Mouse (Mus musculus): Measurements from ENCODE around the gene Rbpjl. TPM values are rescaled to one million over a fixed set of nuclear protein-coding genes. Genes with fewer than 3 reads are reported as not detected.
A peak's percentile ranks its signal among the peaks of the same experiment; 100 is the strongest.

Rbpjl gene
- polyA plus RNA-seq, 1 experiment from 2014 or later = 16.8 TPM

- no peaks in the 10 kb centered on the region for H3K36me3 ChIP-seq (ENCODE audit: control insufficient read depth, insufficient read depth, low read length)
- peak overlapping the region; percentile 50; the same call in 1 of the 2 replicates for H3K27ac ChIP-seq (ENCODE audit: low read length)
- 31% methylated on average over 8 of the region's 8 CpGs for WGBS
- no peak overlapping the region for H3K4me3 ChIP-seq (ENCODE audit: low read length)
- no peak for ATAC-seq (ENCODE audit: low read depth)
- no peaks in the 10 kb centered on the region for H3K27me3 ChIP-seq (ENCODE audit: control insufficient read depth, insufficient read depth, low read depth, low read length)
- H3K4me2 ChIP-seq (ENCODE audit: low read depth, low read length) = peak overlapping the region; percentile 33
- no peak overlapping the region for H3K9ac ChIP-seq (ENCODE audit: low read length)
- no peaks in the 10 kb centered on the region for H3K9me3 ChIP-seq (ENCODE audit: control insufficient read depth, low read length)
- peaks cover 56% of the 10 kb centered on the region for H3K4me1 ChIP-seq (replicated peaks; ENCODE audit: control insufficient read depth, insufficient read depth, low read length)
Measured at GRCm38 (mm10) chr2:164438257-164438656, 35.3 kb downstream of the Rbpjl start.

GRCm38 (mm10) chr2:164439001-164439421 is 36.1 kb downstream of the Rbpjl start:
- Histone ChIP-seq H3K4me2 (ENCODE audit: low read depth, low read length) (peak overlapping the region; percentile 33), H3K36me3 (ENCODE audit: control insufficient read depth, insufficient read depth, low read length) (no peaks in the 10 kb centered on the region), H3K9ac (ENCODE audit: low read length) (peak overlapping the region; percentile 24; the same call in 1 of the 2 replicates), H3K4me1 (replicated peaks; ENCODE audit: control insufficient read depth, insufficient read depth, low read length) (peaks cover 55% of the 10 kb centered on the region), H3K27me3 (ENCODE audit: control insufficient read depth, insufficient read depth, low read depth, low read length) (no peaks in the 10 kb centered on the region), H3K9me3 (ENCODE audit: control insufficient read depth, low read length) (no peaks in the 10 kb centered on the region), H3K4me3 (ENCODE audit: low read length) (no peak overlapping the region), H3K27ac (ENCODE audit: low read length) (peak overlapping the region; percentile 50)
- 37% methylated on average over 3 of the region's 3 CpGs for WGBS
- ATAC-seq (ENCODE audit: low read depth) = no peak

DNA sequence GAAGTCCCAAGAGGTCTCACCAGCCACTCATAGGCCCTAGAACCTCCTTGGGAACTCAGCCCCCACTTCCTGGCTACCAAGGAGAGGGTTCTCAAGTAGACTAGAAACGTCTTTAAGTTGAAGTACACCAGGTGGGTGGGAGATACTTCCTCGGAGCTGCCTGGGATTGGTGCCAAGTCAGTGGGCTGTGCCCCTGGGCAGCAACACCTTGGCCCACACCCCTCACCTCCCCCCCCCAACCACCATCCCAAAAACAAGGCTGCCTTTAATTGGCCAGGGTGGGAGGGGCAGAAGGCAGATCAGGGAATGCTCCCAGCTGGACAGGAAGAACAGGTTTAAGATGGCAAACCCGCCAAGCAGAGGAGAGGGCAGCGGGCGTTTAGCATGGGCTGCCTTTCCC is 37.4 kb downstream of the Rbpjl start:
- peak; percentile 63 for ATAC-seq (ENCODE audit: low read depth)
- H3K4me2 ChIP-seq (ENCODE audit: low read depth, low read length) = peak overlapping the region; percentile 66
- peaks cover 47% of the 10 kb centered on the region for H3K4me1 ChIP-seq (replicated peaks; ENCODE audit: control insufficient read depth, insufficient read depth, low read length)
- no peaks in the 10 kb centered on the region for H3K27me3 ChIP-seq (ENCODE audit: control insufficient read depth, insufficient read depth, low read depth, low read length)
- H3K36me3 ChIP-seq (ENCODE audit: control insufficient read depth, insufficient read depth, low read length) = no peaks in the 10 kb centered on the region
- peak overlapping the region; percentile 77 for H3K4me3 ChIP-seq (ENCODE audit: low read length)
- H3K9ac ChIP-seq (ENCODE audit: low read length) = no peak overlapping the region
- no peaks in the 10 kb centered on the region for H3K9me3 ChIP-seq (ENCODE audit: control insufficient read depth, low read length)
- H3K27ac ChIP-seq (ENCODE audit: low read length) = peak overlapping the region; percentile 73
- 54% methylated on average over 5 of the region's 5 CpGs for WGBS

GRCm38 (mm10) chr2:164441155-164441554 is 38.2 kb downstream of the Rbpjl start:
- WGBS = 38% methylated on average over 8 of the region's 8 CpGs
- H3K4me1 ChIP-seq (replicated peaks; ENCODE audit: control insufficient read depth, insufficient read depth, low read length) = peaks cover 38% of the 10 kb centered on the region
- no peaks in the 10 kb centered on the region for H3K36me3 ChIP-seq (ENCODE audit: control insufficient read depth, insufficient read depth, low read length)
- peak overlapping the region; percentile 92 for H3K9ac ChIP-seq (ENCODE audit: low read length)
- H3K9me3 ChIP-seq (ENCODE audit: control insufficient read depth, low read length) = no peaks in the 10 kb centered on the region
- H3K27ac ChIP-seq (ENCODE audit: low read length) = peak overlapping the region; percentile 73
- peak overlapping the region; percentile 66 for H3K4me2 ChIP-seq (ENCODE audit: low read depth, low read length)
- H3K4me3 ChIP-seq (ENCODE audit: low read length) = peak overlapping the region; percentile 77
- H3K27me3 ChIP-seq (ENCODE audit: control insufficient read depth, insufficient read depth, low read depth, low read length) = no peaks in the 10 kb centered on the region
- ATAC-seq (ENCODE audit: low read depth) = no peak

DNA sequence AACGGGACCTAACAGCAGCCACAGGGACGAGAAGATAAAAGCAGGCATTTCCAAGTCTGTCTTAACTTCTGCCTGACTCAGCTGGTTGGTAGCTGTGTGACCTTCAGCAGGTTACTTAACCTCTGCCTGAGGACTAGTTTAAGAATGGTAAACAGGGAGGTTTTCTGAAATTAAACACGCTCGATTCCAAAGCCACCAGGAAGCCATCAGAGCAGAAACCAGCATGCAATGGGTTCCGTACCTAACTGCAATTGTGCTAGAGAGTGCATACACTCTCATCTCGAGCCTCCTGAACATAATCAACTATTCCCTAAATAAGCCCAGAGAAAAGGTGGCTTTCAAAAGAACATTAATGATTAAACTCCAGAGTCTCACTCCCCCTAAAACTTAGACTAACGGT is 38.8 kb downstream of the Rbpjl start:
- Histone ChIP-seq H3K9me3 (ENCODE audit: control insufficient read depth, low read length) (no peaks in the 10 kb centered on the region), H3K36me3 (ENCODE audit: control insufficient read depth, insufficient read depth, low read length) (no peaks in the 10 kb centered on the region), H3K9ac (ENCODE audit: low read length) (peak overlapping the region; percentile 92), H3K4me3 (ENCODE audit: low read length) (peak overlapping the region; percentile 77), H3K4me2 (ENCODE audit: low read depth, low read length) (peak overlapping the region; percentile 66), H3K27me3 (ENCODE audit: control insufficient read depth, insufficient read depth, low read depth, low read length) (no peaks in the 10 kb centered on the region), H3K4me1 (replicated peaks; ENCODE audit: control insufficient read depth, insufficient read depth, low read length) (peaks cover 33% of the 10 kb centered on the region), H3K27ac (ENCODE audit: low read length) (peak overlapping the region; percentile 85)
- WGBS = 29% methylated on average over 7 of the region's 7 CpGs
- no peak for ATAC-seq (ENCODE audit: low read depth)

DNA sequence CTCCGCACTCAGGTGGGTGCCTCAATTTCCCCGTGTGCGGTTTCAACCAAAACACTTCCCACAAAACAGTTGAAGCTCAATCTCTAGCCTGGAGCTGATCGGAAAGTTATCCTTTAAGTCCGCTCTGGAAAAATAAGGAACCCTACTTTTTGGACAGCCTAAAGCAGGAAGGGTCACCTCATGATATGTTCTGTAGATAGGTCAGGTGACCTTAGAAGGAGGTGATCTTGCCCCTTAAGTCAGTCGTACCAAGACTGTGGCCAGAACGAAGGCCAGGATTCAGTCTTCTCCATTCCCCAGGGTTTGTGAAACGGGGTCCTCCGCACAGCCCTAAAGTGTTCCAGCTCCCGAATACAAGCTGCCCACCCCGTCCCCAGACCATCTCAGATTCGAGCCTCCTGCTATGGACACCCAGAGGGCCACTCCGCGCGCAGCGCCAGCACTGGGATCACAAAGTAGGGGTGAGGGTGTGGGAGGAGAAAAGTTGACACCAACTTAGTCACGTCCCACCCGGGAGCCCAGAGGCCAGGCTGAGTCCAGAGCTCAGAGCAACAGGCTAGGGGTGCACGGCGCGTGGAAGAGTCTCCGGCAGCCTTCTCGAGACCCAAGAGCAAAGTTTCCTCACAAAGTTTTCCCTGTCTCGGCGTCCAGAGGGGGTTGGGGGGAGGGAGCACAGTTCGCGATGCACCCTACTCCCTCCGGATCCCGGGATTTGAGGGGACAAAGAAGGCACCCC is 39.5 kb downstream of the Rbpjl start:
- ATAC-seq (ENCODE audit: low read depth) = peak; percentile 68
- no peaks in the 10 kb centered on the region for H3K9me3 ChIP-seq (ENCODE audit: control insufficient read depth, low read length)
- H3K36me3 ChIP-seq (ENCODE audit: control insufficient read depth, insufficient read depth, low read length) = no peaks in the 10 kb centered on the region
- WGBS = 2% methylated on average over 29 of the region's 29 CpGs
- H3K4me2 ChIP-seq (ENCODE audit: low read depth, low read length) = peak overlapping the region; percentile 66
- H3K27me3 ChIP-seq (ENCODE audit: control insufficient read depth, insufficient read depth, low read depth, low read length) = no peaks in the 10 kb centered on the region
- H3K27ac ChIP-seq (ENCODE audit: low read length) = peak overlapping the region; percentile 85
- peak overlapping the region; percentile 92 for H3K9ac ChIP-seq (ENCODE audit: low read length)
- peak overlapping the region; percentile 77 for H3K4me3 ChIP-seq (ENCODE audit: low read length)
- H3K4me1 ChIP-seq (replicated peaks; ENCODE audit: control insufficient read depth, insufficient read depth, low read length) = peaks cover 25% of the 10 kb centered on the region

DNA sequence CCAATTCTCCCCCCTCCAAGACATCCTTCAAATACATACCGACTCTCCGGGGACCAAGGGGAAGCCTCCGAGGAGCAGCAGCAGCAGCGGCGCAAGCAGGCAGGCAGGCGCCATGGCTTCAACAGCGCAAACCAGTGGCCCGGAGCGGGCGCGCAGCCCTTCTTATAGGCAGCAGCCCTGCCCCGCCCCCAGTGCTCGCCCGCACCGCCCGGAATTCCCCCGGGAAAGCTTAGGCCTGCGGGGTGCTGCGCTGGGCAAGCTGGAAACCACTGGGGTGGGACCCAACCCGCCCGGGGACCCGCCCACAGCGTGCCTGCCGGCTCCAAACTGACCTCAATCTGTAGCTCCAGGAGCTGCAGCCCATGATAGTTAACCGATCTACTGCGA is 40.1 kb downstream of the Rbpjl start:
- H3K9ac ChIP-seq (ENCODE audit: low read length) = peak overlapping the region; percentile 92
- 0% methylated on average over 25 of the region's 26 CpGs for WGBS
- peak overlapping the region; percentile 77 for H3K4me3 ChIP-seq (ENCODE audit: low read length)
- H3K4me2 ChIP-seq (ENCODE audit: low read depth, low read length) = peak overlapping the region; percentile 66
- no peaks in the 10 kb centered on the region for H3K9me3 ChIP-seq (ENCODE audit: control insufficient read depth, low read length)
- no peaks in the 10 kb centered on the region for H3K27me3 ChIP-seq (ENCODE audit: control insufficient read depth, insufficient read depth, low read depth, low read length)
- H3K36me3 ChIP-seq (ENCODE audit: control insufficient read depth, insufficient read depth, low read length) = no peaks in the 10 kb centered on the region
- ATAC-seq (ENCODE audit: low read depth) = peak; percentile 94
- peaks cover 24% of the 10 kb centered on the region for H3K4me1 ChIP-seq (replicated peaks; ENCODE audit: control insufficient read depth, insufficient read depth, low read length)
- peak overlapping the region; percentile 85 for H3K27ac ChIP-seq (ENCODE audit: low read length)

DNA sequence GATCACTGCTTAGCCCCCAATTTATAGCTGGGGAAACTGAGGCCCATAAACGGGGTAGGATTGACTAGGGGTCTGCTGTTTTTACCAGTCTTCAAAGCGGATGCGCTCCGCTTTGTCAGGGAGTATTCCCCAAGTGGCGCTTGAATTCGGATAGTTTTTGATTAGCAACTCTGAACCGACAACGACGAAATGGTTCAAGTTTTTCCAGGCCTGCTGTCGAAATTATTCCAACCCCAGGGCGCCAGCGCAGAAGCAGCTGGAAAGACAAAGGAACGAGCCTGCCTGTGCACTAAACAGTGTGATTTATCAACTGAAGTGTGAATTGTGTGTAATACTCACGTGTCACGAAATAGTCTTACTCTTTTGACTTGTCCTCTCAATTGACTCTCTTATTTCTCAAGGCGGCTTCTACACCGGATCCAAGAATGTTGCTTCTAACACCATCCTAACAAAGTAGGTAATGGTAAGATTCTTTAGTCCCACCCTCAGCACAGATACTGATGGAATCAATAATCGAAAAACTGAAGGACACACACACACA is 40.6 kb downstream of the Rbpjl start, which contains the start of gene Sdc4:
Gene Sdc4, minus strand, starts transcription at position 428 of the 541 bp plus-strand sequence.
- no peak for ATAC-seq (ENCODE audit: low read depth)
- H3K36me3 ChIP-seq (ENCODE audit: control insufficient read depth, insufficient read depth, low read length) = no peaks in the 10 kb centered on the region
- peak within 1 kb of the TSS; percentile 77 for H3K4me3 ChIP-seq (ENCODE audit: low read length)
- no peaks in the 10 kb centered on the region for H3K27me3 ChIP-seq (ENCODE audit: control insufficient read depth, insufficient read depth, low read depth, low read length)
- peak within 1 kb of the TSS; percentile 85 for H3K27ac ChIP-seq (ENCODE audit: low read length)
- H3K9ac ChIP-seq (ENCODE audit: low read length) = peak within 1 kb of the TSS; percentile 92
- H3K4me1 ChIP-seq (replicated peaks; ENCODE audit: control insufficient read depth, insufficient read depth, low read length) = peaks cover 19% of the 10 kb centered on the region
- 10% methylated on average over 18 of the region's 18 CpGs for WGBS
- no peaks in the 10 kb centered on the region for H3K9me3 ChIP-seq (ENCODE audit: control insufficient read depth, low read length)
- H3K4me2 ChIP-seq (ENCODE audit: low read depth, low read length) = peak within 1 kb of the TSS; percentile 66

DNA sequence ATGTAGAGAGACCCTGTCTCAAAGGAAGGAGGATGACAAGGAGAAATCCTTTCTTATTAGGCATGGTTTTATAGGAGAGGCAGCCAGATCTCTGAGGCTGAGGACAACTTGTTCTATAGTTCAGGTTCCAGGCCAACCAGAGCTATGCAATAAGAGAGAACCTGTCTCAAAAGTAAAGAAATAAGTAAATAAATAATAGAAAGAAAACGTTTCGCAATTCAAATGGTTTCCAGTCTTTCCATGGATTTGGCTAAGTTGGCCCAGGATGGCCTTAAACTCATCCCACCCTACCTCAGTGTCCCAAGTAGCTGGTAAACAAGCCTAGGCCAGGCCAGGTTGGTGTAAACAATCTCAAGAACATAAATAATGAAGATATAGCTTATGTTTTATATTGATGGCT is 41.8 kb downstream of the Rbpjl start:
- Histone ChIP-seq H3K9ac (ENCODE audit: low read length) (no peak overlapping the region), H3K9me3 (ENCODE audit: control insufficient read depth, low read length) (no peaks in the 10 kb centered on the region), H3K27ac (ENCODE audit: low read length) (no peak overlapping the region), H3K4me2 (ENCODE audit: low read depth, low read length) (no peak overlapping the region), H3K36me3 (ENCODE audit: control insufficient read depth, insufficient read depth, low read length) (no peaks in the 10 kb centered on the region), H3K4me3 (ENCODE audit: low read length) (no peak overlapping the region), H3K27me3 (ENCODE audit: control insufficient read depth, insufficient read depth, low read depth, low read length) (no peaks in the 10 kb centered on the region), H3K4me1 (replicated peaks; ENCODE audit: control insufficient read depth, insufficient read depth, low read length) (peaks cover 13% of the 10 kb centered on the region)
- no peak for ATAC-seq (ENCODE audit: low read depth)
- WGBS = 74% methylated on average over 2 of the region's 2 CpGs

All from lung, embryonic 16.5 days (tissue).